Mouse (Mus musculus) frontal cortex, postnatal 25 days (tissue): ENCODE measurements around the gene Thap3.

ENCODE experiments used
- DNase-seq, 2 experiments: peaks; one replicate each; pipeline ENCODE4 v3.0.0; 2022; ENCODE audit warnings: low spot score in 2 of 2

Thap3 gene

GRCm38 (mm10) chr4:152009076-152010051, 20.6 kb upstream of the Thap3 start:
- DNase-seq = peak; percentile 52 to 66

GRCm38 (mm10) chr4:152008622-152009075, 19.9 kb upstream of the Thap3 start, which contains the start of gene Klhl21:
Klhl21 (plus strand) TSS chr4:152008803.
- DNase-seq = peak; percentile 85 to 88

- no peak for DNase-seq
Measured at GRCm38 (mm10) chr4:152008148-152008500, 19.3 kb upstream of the Thap3 start.

GRCm38 (mm10) chr4:152007481-152008147, 18.8 kb upstream of the Thap3 start:
- DNase-seq = no peak

GRCm38 (mm10) chr4:152006812-152007211, 18.0 kb upstream of the Thap3 start:
- no peak for DNase-seq

GRCm38 (mm10) chr4:152006137-152006536, 17.3 kb upstream of the Thap3 start:
- DNase-seq = no peak

- DNase-seq = no peak
Measured at GRCm38 (mm10) chr4:152002063-152002462, 13.3 kb upstream of the Thap3 start.

- DNase-seq = no peak
Measured at GRCm38 (mm10) chr4:152001335-152001734, 12.5 kb upstream of the Thap3 start.

GRCm38 (mm10) chr4:152000906-152001305, 12.1 kb upstream of the Thap3 start:
- no peak for DNase-seq

- no peak for DNase-seq
Measured at GRCm38 (mm10) chr4:151999481-151999880, 10.7 kb upstream of the Thap3 start.

GRCm38 (mm10) chr4:151997701-151998100, 8.9 kb upstream of the Thap3 start:
- DNase-seq = no peak

GRCm38 (mm10) chr4:151996951-151997222, 8.1 kb upstream of the Thap3 start:
- no peak for DNase-seq

GRCm38 (mm10) chr4:151996173-151996950, 7.6 kb upstream of the Thap3 start, which contains the start of gene Phf13:
Phf13 (minus strand) TSS chr4:151996258.
- peak; percentile 96 for DNase-seq

GRCm38 (mm10) chr4:151995371-151996172, 6.8 kb upstream of the Thap3 start:
- no peak for DNase-seq

GRCm38 (mm10) chr4:151994228-151995171, 5.7 kb upstream of the Thap3 start:
- no peak for DNase-seq

GRCm38 (mm10) chr4:151993035-151993434, 4.2 kb upstream of the Thap3 start:
- no peak for DNase-seq

- DNase-seq = no peak
Measured at GRCm38 (mm10) chr4:151992091-151992490, 3.3 kb upstream of the Thap3 start.

- DNase-seq = no peak
Measured at GRCm38 (mm10) chr4:151989110-151989488, 302 bp upstream of the Thap3 start.

- no peak for DNase-seq
Measured at GRCm38 (mm10) chr4:151988014-151988341, 819 bp downstream of the Thap3 start.

- no peak for DNase-seq
Measured at GRCm38 (mm10) chr4:151986650-151987049, 2.1 kb downstream of the Thap3 start.
